Mouse (Mus musculus) heart, embryonic 16.5 days (tissue): ENCODE data around the gene Bbs10. TPM values are rescaled to one million over a fixed set of nuclear protein-coding genes. Genes with fewer than 3 reads are reported as not detected.

ENCODE experiments used
- ATAC-seq: fragments of 200-750 bp; cut with Nextera tagmentation; replicated peaks from 2 replicates; pipeline ENCODE4 v1.8.0; 2017; ENCODE audit warnings: moderate number of reproducible peaks; ENCODE audit not compliant: insufficient read depth, low FRiP score; ENCODE audit errors: extremely low read depth
- H3K27ac ChIP-seq: fragments of 300-500 bp; sonication (generic); 2 replicates; pipeline ENCODE4 v1.5.1; 2014; ENCODE audit warnings: mild to moderate bottlenecking, low read length, control low read depth, moderate library complexity
- H3K27me3 ChIP-seq: fragments of 300-500 bp; sonication (generic); 2 replicates; pipeline ENCODE4 v1.6.1; 2014; ENCODE audit warnings: low read length, mixed read lengths; ENCODE audit not compliant: control insufficient read depth, insufficient read depth
- H3K36me3 ChIP-seq: fragments of 300-500 bp; sonication (generic); 2 replicates; pipeline ENCODE4 v1.6.1; 2014; ENCODE audit not compliant: control insufficient read depth, insufficient read depth
- H3K4me1 ChIP-seq: fragments of 300-500 bp; sonication (generic); 2 replicates; pipeline ENCODE4 v1.6.1; 2014; ENCODE audit warnings: low read length, mixed read lengths; ENCODE audit not compliant: control insufficient read depth, insufficient read depth
- H3K4me2 ChIP-seq: fragments of 300-500 bp; sonication (generic); 2 replicates; pipeline ENCODE4 v1.6.1; 2014; ENCODE audit warnings: low read depth, mild to moderate bottlenecking, control low read depth, low read length
- H3K4me3 ChIP-seq: fragments of 300-500 bp; sonication (generic); 2 replicates; pipeline ENCODE4 v1.5.1; 2014; ENCODE audit warnings: mild to moderate bottlenecking, control low read depth, low read length
- H3K9ac ChIP-seq: fragments of 300-500 bp; sonication (generic); 2 replicates; pipeline ENCODE4 v1.6.1; 2014; ENCODE audit warnings: low read length, control low read depth
- H3K9me3 ChIP-seq: fragments of 300-500 bp; sonication (generic); replicated peaks from 2 replicates; pipeline ENCODE4 v1.6.1; 2016; ENCODE audit warnings: low read length; ENCODE audit not compliant: control insufficient read depth
- WGBS: fragments of 180-500 bp; shearing (Covaris S2); extraction: QIAGEN DNeasy Blood & Tissue Kit; methylation state at CpG from one replicate; pipeline ENCODE4 v1.1.7; 2014; 5-methylcytosine and 5-hydroxymethylcytosine counted together
- polyA plus RNA-seq: library from polyadenylated mRNA; unstranded; fragments of >200 nt; fragmentation: Nextera tagmentation; extraction: Ambion mirVana; gene quantifications from 2 replicates; pipeline ENCODE4 v1.2.1, GENCODE M21; 2015

The Bbs10 gene
- polyA plus RNA-seq = 3.8 and 3.9 TPM in 2 replicates

DNA sequence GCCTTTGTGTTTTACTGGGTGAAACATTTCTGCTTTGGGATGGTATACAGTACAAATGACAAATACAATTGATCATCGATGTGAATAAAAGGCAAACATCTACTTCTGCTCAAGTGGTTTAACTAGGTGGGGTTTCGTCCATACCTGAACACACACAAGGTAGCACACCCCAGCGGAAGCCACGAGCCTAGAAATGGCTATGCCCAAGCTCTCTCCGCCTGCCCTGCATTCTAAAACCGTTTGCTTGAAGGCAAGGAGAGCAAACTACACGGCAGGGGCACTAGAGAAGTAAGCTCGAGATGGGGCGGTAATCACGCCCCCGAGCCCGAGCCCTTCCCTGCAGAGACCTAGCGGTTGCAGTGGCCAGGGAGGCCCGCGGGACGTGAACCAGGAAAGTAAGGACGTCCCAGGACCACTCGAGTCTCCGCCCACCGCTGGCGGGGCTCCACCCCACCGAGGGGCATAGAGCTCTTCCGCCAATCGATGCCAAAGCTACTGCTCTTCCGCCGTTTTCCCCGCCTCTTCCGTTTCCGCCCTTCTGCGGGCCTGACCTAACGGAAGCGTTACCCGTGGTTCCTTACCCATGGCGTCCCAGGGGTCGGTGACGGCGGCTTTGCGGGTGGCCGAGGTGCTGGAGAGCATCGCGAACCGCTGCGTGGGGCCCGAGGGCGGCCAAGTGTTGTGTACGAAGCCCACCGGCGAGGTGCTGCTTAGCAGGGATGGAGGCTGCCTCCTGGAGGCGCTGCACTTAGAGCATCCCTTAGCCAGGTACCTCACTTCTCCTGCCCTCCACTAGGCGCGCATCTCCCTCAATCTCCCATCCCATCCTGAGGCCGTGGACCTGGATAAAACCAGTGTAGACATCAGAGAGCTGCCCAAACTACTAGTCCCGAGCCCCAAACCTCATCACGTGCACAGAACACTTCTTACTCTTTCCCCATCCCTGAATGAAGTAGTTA is at the start of gene Bbs10:
Bbs10 (plus strand) TSS at position 540 of the 959 bp plus-strand sequence.
- H3K4me3 ChIP-seq = peak within 1 kb of the TSS; percentile 90
- peak within 1 kb of the TSS; percentile 74 for H3K4me2 ChIP-seq
- WGBS = under 1% methylated on average over 54 of the region's 54 CpGs
- no peaks in the 10 kb centered on the region for H3K27me3 ChIP-seq
- H3K27ac ChIP-seq = peak within 1 kb of the TSS; percentile 82
- H3K36me3 ChIP-seq = peaks cover 4% of the 10 kb centered on the region
- H3K9me3 ChIP-seq = no peaks in the 10 kb centered on the region
- H3K4me1 ChIP-seq = no peaks in the 10 kb centered on the region
- peak; percentile 99 for ATAC-seq
- peak within 1 kb of the TSS; percentile 78 for H3K9ac ChIP-seq

- WGBS = 78% methylated on average over 4 of the region's 4 CpGs
Measured at GRCm38 (mm10) chr10:111250192-111250591, 48.3 kb upstream of the Bbs10 start.

GRCm38 (mm10) chr10:111251666-111252065 is 46.8 kb upstream of the Bbs10 start:
- H3K9me3 ChIP-seq = no peaks in the 10 kb centered on the region
- peaks cover 5% of the 10 kb centered on the region; the same call in 1 of the 2 replicates for H3K4me1 ChIP-seq
- H3K9ac ChIP-seq = no peak overlapping the region
- no peak overlapping the region for H3K27ac ChIP-seq
- H3K4me2 ChIP-seq = no peak overlapping the region
- H3K36me3 ChIP-seq = peaks cover 4% of the 10 kb centered on the region; the same call in 1 of the 2 replicates
- WGBS = 62% methylated on average over 5 of the region's 5 CpGs
- ATAC-seq = no peak
- no peaks in the 10 kb centered on the region for H3K27me3 ChIP-seq
- no peak overlapping the region for H3K4me3 ChIP-seq

More at GRCm38 (mm10) chr10:111250192-111250591, 48.3 kb upstream of the Bbs10 start:
- Histone ChIP-seq H3K4me2 (no peak overlapping the region), H3K27me3 (no peaks in the 10 kb centered on the region), H3K9me3 (no peaks in the 10 kb centered on the region), H3K4me3 (no peak overlapping the region), H3K9ac (no peak overlapping the region), H3K27ac (no peak overlapping the region), H3K4me1 (peaks cover 5% of the 10 kb centered on the region; the same call in 1 of the 2 replicates), H3K36me3 (no peaks in the 10 kb centered on the region)
- no peak for ATAC-seq

- 92% methylated on average over 6 of the region's 6 CpGs for WGBS
- peaks cover 9% of the 10 kb centered on the region for H3K36me3 ChIP-seq
Measured at GRCm38 (mm10) chr10:111255228-111255627, 43.3 kb upstream of the Bbs10 start.

DNA sequence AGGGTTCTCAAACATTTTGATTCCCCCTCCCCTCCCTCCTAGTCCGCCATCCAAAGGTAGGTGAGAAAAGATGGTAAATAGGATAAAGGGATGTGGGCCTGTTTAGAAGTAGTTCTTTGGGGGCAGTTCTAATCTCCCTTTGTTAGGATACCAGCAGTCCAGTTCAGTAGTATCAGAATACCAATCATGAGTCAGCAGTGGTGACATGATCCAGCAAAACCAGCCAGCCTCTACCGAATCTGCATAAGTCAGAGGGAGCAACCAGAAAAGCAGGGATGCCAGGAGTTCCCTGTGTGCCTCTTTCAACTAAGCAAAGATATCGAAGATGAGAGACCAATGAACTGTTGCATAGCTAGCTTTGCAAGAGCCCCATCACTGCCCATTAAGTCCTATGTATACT is 42.3 kb upstream of the Bbs10 start:
- ATAC-seq = no peak
- WGBS = 84% methylated on average over 3 of the region's 3 CpGs
- Histone ChIP-seq H3K4me1 (peaks cover 4% of the 10 kb centered on the region; the same call in 1 of the 2 replicates), H3K4me2 (no peak overlapping the region), H3K27ac (no peak overlapping the region), H3K9ac (no peak overlapping the region), H3K27me3 (no peaks in the 10 kb centered on the region), H3K9me3 (no peaks in the 10 kb centered on the region), H3K36me3 (peaks cover 9% of the 10 kb centered on the region), H3K4me3 (no peak overlapping the region)

More at GRCm38 (mm10) chr10:111255228-111255627, 43.3 kb upstream of the Bbs10 start:
- ATAC-seq = no peak
- no peak overlapping the region for H3K4me2 ChIP-seq
- no peak overlapping the region for H3K4me3 ChIP-seq
- no peaks in the 10 kb centered on the region for H3K9me3 ChIP-seq
- H3K4me1 ChIP-seq = no peaks in the 10 kb centered on the region
- H3K27me3 ChIP-seq = no peaks in the 10 kb centered on the region
- no peak overlapping the region for H3K27ac ChIP-seq
- no peak overlapping the region for H3K9ac ChIP-seq

DNA sequence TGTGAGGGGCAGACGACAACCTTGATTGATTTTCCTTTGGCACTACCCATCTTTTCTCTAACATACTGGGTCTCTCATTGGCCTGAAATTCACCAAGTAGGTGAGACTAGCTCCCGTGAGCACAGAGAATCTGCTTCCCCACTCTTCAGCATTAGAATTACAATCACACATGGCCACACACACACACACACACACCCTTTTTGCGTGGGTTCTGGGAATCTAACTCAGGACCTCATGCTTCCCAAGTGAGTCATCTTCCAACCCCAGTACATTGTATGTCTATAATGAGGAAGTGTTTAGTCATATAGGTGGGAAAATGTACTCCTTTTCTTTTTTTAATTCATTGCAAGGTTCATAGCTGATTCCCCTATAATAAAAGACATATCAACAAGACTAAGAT is 41.1 kb upstream of the Bbs10 start:
- Histone ChIP-seq H3K9me3 (no peaks in the 10 kb centered on the region), H3K4me1 (peaks cover 9% of the 10 kb centered on the region; the same call in 1 of the 2 replicates), H3K4me3 (no peak overlapping the region), H3K27me3 (no peaks in the 10 kb centered on the region), H3K36me3 (peaks cover 9% of the 10 kb centered on the region), H3K4me2 (no peak overlapping the region), H3K9ac (no peak overlapping the region), H3K27ac (no peak overlapping the region)
- whole genome bisulfite sequencing = 83% methylated on average over 3 of the region's 3 CpGs
- ATAC-seq = no peak

- ATAC-seq = no peak
- H3K9ac ChIP-seq = no peak overlapping the region
Measured at GRCm38 (mm10) chr10:111258256-111258655, 40.2 kb upstream of the Bbs10 start.

GRCm38 (mm10) chr10:111271687-111272086 is 26.8 kb upstream of the Bbs10 start:
- 0 out of 2 replicates have a peak, but pooled peaks have one; percentile 24 for ATAC-seq
- no peak overlapping the region for H3K4me3 ChIP-seq
- 25% methylated on average over 15 of the region's 15 CpGs for WGBS
- H3K27ac ChIP-seq = peak overlapping the region; percentile 57
- H3K9ac ChIP-seq = peak overlapping the region; percentile 33
- H3K9me3 ChIP-seq = no peaks in the 10 kb centered on the region
- peaks cover 14% of the 10 kb centered on the region for H3K4me1 ChIP-seq
- peaks cover 37% of the 10 kb centered on the region for H3K36me3 ChIP-seq
- H3K27me3 ChIP-seq = no peaks in the 10 kb centered on the region
- H3K4me2 ChIP-seq = peak overlapping the region; percentile 26

More at GRCm38 (mm10) chr10:111258256-111258655, 40.2 kb upstream of the Bbs10 start:
- Histone ChIP-seq H3K27ac (no peak overlapping the region), H3K9me3 (no peaks in the 10 kb centered on the region), H3K4me1 (peaks cover 9% of the 10 kb centered on the region; the same call in 1 of the 2 replicates), H3K27me3 (no peaks in the 10 kb centered on the region), H3K4me3 (no peak overlapping the region), H3K36me3 (peaks cover 9% of the 10 kb centered on the region), H3K4me2 (no peak overlapping the region)
- 91% methylated on average over 3 of the region's 3 CpGs for WGBS

DNA sequence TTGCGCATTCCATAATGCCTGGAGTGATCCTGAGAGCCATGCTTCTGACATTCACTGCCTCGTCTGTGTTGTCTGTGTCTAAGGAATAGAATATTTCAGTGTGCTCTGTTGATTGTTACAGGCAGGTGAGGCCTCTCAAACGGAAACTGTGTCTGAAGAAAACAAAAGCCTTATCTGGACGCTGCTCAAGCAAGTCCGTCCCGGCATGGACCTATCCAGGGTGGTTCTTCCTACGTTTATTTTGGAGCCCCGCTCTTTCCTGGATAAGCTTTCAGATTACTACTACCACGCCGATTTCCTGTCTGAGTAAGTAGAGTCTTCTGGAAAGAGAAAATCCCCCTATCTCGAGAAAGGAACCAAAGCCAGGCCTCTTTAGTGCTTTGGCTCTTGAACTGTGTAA is 25.6 kb upstream of the Bbs10 start:
- H3K27ac ChIP-seq = peak overlapping the region; percentile 74
- H3K4me1 ChIP-seq = peaks cover 14% of the 10 kb centered on the region
- H3K9me3 ChIP-seq = no peaks in the 10 kb centered on the region
- H3K9ac ChIP-seq = no peak overlapping the region
- no peaks in the 10 kb centered on the region for H3K27me3 ChIP-seq
- no peak overlapping the region for H3K4me3 ChIP-seq
- ATAC-seq = peak; percentile 47
- peaks cover 40% of the 10 kb centered on the region for H3K36me3 ChIP-seq
- H3K4me2 ChIP-seq = no peak overlapping the region
- WGBS = 50% methylated on average over 11 of the region's 11 CpGs
